Comparison of ENCODE assay signal across 11 mouse cellular contexts in genomic region chr8:123482627-123483026, GRCm38 (mm10). TPM values are rescaled to one million over a fixed set of nuclear protein-coding genes. Genes with fewer than 3 reads are reported as not detected.
A peak's percentile ranks its signal among the peaks of the same experiment; 100 is the strongest.
DNase-seq lines count a peak whose midpoint lies in the region; ATAC-seq and TF ChIP-seq lines count a peak whose summit lies in the region.
"Had no signal": no experiment of that assay in that cellular context is flagged by ENCODE, and none has a peak within 500 bp of the region (broad histone marks: within the 10 kb centered on the region; RNA-seq: fewer than 3 reads in every experiment).

No protein-coding gene starts in this region.

- CTCF ChIA-PET in Patski (lab: Charles Lee), result interaction anchor here (0.9 to 1.7 kb wide), 11 partner anchors 13 to 40 kb away, joined by 3 to 7 read pairs (median 3); partner anchors contain the start of gene Dbndd1

- H3K4me1 ChIP-seq in lung, adult 2 months (ENCODE audit: control insufficient read depth, insufficient read depth, low read length), result peaks cover 6% of the 10 kb centered on the region; the same call in 1 of the 2 replicates
- no peaks in the 10 kb centered on the region; the same call in 1 of the 2 replicates for H3K4me1 ChIP-seq in small intestine, adult 2 months (ENCODE audit: control insufficient read depth, insufficient read depth, insufficient read length, low read length)

- H3K36me3 ChIP-seq in small intestine, adult 2 months (ENCODE audit: control insufficient read depth, insufficient read depth, low read length), result peaks cover 39% of the 10 kb centered on the region

- POLR2A ChIA-PET in Patski (lab: Charles Lee), result interaction anchor here (0.8 kb wide), 1 partner anchor 24 kb away, joined by 3 read pairs; no protein-coding TSS in a partner anchor

- ATAC-seq in Patski, result no peak
- ATAC-seq: hindbrain, embryonic 16.5 days had no signal

- no peaks in the 10 kb centered on the region for H3K27me3 ChIP-seq in Patski
- H3K27me3 ChIP-seq in small intestine, adult 2 months (ENCODE audit: control insufficient read depth, insufficient read depth, low read length), result no peaks in the 10 kb centered on the region
- H3K27me3 ChIP-seq: heart, embryonic 12.5 days had no signal

- no peak for TF ChIP-seq POLR2A in lung, adult 2 months (IDR thresholded peaks at IDR 0.05; ENCODE audit: borderline replicate concordance, extremely low read depth, low read depth, low read length)
- TF ChIP-seq POLR2A in small intestine, adult 2 months (IDR thresholded peaks at IDR 0.05; ENCODE audit: low read depth, low read length), result no peak

- peak; percentile 21 for DNase-seq in embryo, embryonic 10 days (ENCODE audit: low spot score)
- no peak for DNase-seq in embryo, embryonic 9.5 days (ENCODE audit: extremely low spot score)
- DNase-seq in lung, adult 2 months, result no peak
- no peak for DNase-seq in lung, postnatal 14 days
- DNase-seq in Patski (ENCODE audit: low read depth, low spot score), result no peak
- no peak for DNase-seq in Muller cell, postnatal 12 days (ENCODE audit: inconsistent ontology term)
- no peak for DNase-seq in layer of hippocampus, adult 11-12 months (ENCODE audit: low spot score)
- DNase-seq: layer of hippocampus, postnatal 36 days had no signal

- no peak overlapping the region for H3K27ac ChIP-seq in small intestine, adult 2 months (ENCODE audit: insufficient read depth, low read depth, low read length)

- peak; percentile 48 for TF ChIP-seq CTCF in lung, adult 2 months (IDR thresholded peaks at IDR 0.05; ENCODE audit: insufficient read depth, low read length)
- peak; percentile 78 for TF ChIP-seq CTCF in Patski (IDR thresholded peaks at IDR 0.05)
- TF ChIP-seq CTCF in small intestine, adult 2 months (IDR thresholded peaks at IDR 0.05; ENCODE audit: extremely low read depth, insufficient read length, insufficient replicate concordance, low read depth, low read length), result peak; percentile 10; the same call in 1 of the 2 replicates

- WGBS in lung, adult 2 months, result 93% methylated on average over 7 of the region's 7 CpGs
- 94% methylated on average over 7 of the region's 7 CpGs for WGBS in small intestine, adult 2 months

- in situ Hi-C loops in Patski (cut with MboI; ENCODE audit: low pct_unique_long_range_greater_than_20kb), result no loop called here

- H3K4me3 ChIP-seq in lung, adult 2 months (replicated peaks; ENCODE audit: extremely low read depth, low read depth, low read length), result no peak overlapping the region
- no peak overlapping the region for H3K4me3 ChIP-seq in small intestine, adult 2 months (ENCODE audit: low read depth, low read length)
- H3K4me3 ChIP-seq: heart, embryonic 12.5 days had no signal

RNA-seq across cellular contexts. Expression of gene Afg3l1, which starts 4.9 kb away (rescaled TPM):
- polyA plus RNA-seq in lung, adult 2 months (2012; rRNA removed), result 13.0 and 21.4 TPM in 2 replicates
- polyA plus RNA-seq in Patski (2021), result 63.4 TPM
- polyA plus RNA-seq in small intestine, adult 2 months (2012; rRNA removed), result 10.5 and 16.6 TPM in 2 replicates

RNA-seq across cellular contexts. Expression of gene Dbndd1, which starts 32.6 kb away (rescaled TPM):
- polyA plus RNA-seq in lung, adult 2 months (2012; rRNA removed), result 1.8 and 2.6 TPM in 2 replicates
- 12.1 TPM for polyA plus RNA-seq in Patski (2021)
- polyA plus RNA-seq in small intestine, adult 2 months (2012; rRNA removed), result 0.16 TPM in 1 of 2 replicates, not detected in the other

RNA-seq across cellular contexts. Expression of gene Gas8, which starts 36.0 kb away (rescaled TPM):
- 9.2 and 14.0 TPM in 2 replicates for polyA plus RNA-seq in lung, adult 2 months (2012; rRNA removed)
- 55.7 TPM for polyA plus RNA-seq in Patski (2021)
- 1.5 and 2.1 TPM in 2 replicates for polyA plus RNA-seq in small intestine, adult 2 months (2012; rRNA removed)

RNA-seq across cellular contexts. Expression of gene Def8, which starts 59.3 kb away (rescaled TPM):
- polyA plus RNA-seq in lung, adult 2 months (2012; rRNA removed), result 23.0 and 30.9 TPM in 2 replicates
- polyA plus RNA-seq in Patski (2021), result 38.9 TPM
- 14.9 and 18.4 TPM in 2 replicates for polyA plus RNA-seq in small intestine, adult 2 months (2012; rRNA removed)

Comparison
In these comparisons a context has a peak if more than half of its experiments do, and no peak if none do; other contexts are left out.
1. CTCF ChIP-seq: peak in every context shown above with its lines; median percentile 78 in Patski; 48 in lung, adult 2 months; 10 in small intestine, adult 2 months.